Mouse (Mus musculus) midbrain, embryonic 15.5 days (tissue): ENCODE data around the gene Adgrg1. TPM values are rescaled to one million over a fixed set of nuclear protein-coding genes. Genes with fewer than 3 reads are reported as not detected.

ENCODE experiments used
- ATAC-seq: fragments of 200-750 bp; cut with Nextera tagmentation; replicated peaks from 2 replicates; pipeline ENCODE4 v1.8.0; 2017; ENCODE audit warnings: moderate TSS enrichment
- H3K27ac ChIP-seq: fragments of 300-500 bp; sonication (generic); 2 replicates; pipeline ENCODE4 v1.5.1; 2015; ENCODE audit warnings: mild to moderate bottlenecking, inconsistent platforms
- H3K27me3 ChIP-seq: fragments of 300-500 bp; sonication (generic); replicated peaks from 2 replicates; pipeline ENCODE4 v1.6.1; 2015; ENCODE audit warnings: inconsistent platforms
- H3K36me3 ChIP-seq: fragments of 300-500 bp; sonication (generic); replicated peaks from 2 replicates; pipeline ENCODE4 v1.6.1; 2015; ENCODE audit warnings: inconsistent platforms
- H3K4me1 ChIP-seq: fragments of 300-500 bp; sonication (generic); 2 replicates; pipeline ENCODE4 v1.6.1; 2015; ENCODE audit warnings: inconsistent platforms
- H3K4me2 ChIP-seq: fragments of 300-500 bp; sonication (generic); 2 replicates; pipeline ENCODE4 v1.6.1; 2015; ENCODE audit warnings: inconsistent platforms, mild to moderate bottlenecking, moderate library complexity
- H3K4me3 ChIP-seq: fragments of 300-500 bp; sonication (generic); 2 replicates; pipeline ENCODE4 v1.5.1; 2015; ENCODE audit warnings: mild to moderate bottlenecking, inconsistent platforms
- H3K9ac ChIP-seq: fragments of 300-500 bp; sonication (generic); 2 replicates; pipeline ENCODE4 v1.6.1; 2015; ENCODE audit warnings: mild to moderate bottlenecking, inconsistent platforms
- H3K9me3 ChIP-seq: fragments of 300-500 bp; sonication (generic); 2 replicates; pipeline ENCODE4 v1.6.1; 2016; ENCODE audit warnings: inconsistent platforms
- WGBS: fragments of 180-500 bp; shearing (Covaris S2); methylation state at CpG from one replicate; pipeline ENCODE4 v1.1.7; 2015; ENCODE audit warnings: mixed read lengths; 5-methylcytosine and 5-hydroxymethylcytosine counted together
- polyA plus RNA-seq: library from polyadenylated mRNA; unstranded; fragments of >200 nt; fragmentation: Nextera tagmentation; extraction: Ambion mirVana; gene quantifications from 2 replicates; pipeline ENCODE4 v1.2.1, GENCODE M21; 2015

Gene Adgrg1
- polyA plus RNA-seq, 1 experiment from 2014 or later = 147 TPM

DNA sequence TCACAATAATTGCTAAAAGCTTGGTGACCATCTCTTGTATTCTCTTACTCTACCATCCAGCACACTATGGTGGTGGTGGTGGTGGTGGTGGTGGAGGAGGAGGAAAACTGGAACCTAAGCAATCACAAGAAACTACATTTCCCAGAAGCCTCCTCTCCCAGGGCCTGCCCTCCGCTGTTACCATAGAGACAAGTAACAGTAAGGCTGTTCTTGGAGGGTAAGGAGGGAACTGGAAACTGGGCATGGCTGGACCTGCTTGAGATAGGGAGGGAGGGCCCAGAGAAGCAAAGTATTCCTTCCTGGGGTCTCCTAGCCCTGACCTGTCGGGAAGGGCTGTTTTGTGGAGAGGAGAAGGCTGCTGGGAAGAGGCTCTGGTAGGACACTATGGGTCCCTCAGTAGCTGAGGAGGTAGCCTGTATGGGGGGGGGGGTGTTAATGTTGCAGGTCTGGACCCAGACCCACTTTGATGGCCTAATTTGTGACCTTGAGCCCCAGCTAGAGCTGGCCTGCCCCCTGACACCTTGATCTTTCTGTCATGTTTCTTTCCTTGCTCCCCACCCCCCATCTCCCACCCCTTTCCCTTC lies 80.5 kb downstream of the Adgrg1 start, which contains the start of gene Drc7:
TSS of gene Drc7 (plus strand) at position 177 of the 584 bp plus-strand sequence.
- Histone ChIP-seq H3K4me3 (no peak within 1 kb of the TSS), H3K4me1 (no peaks in the 10 kb centered on the region), H3K27me3 (no peaks in the 10 kb centered on the region), H3K27ac (no peak within 1 kb of the TSS), H3K9me3 (no peaks in the 10 kb centered on the region), H3K36me3 (no peaks in the 10 kb centered on the region), H3K4me2 (peak within 1 kb of the TSS; percentile 5; the same call in 1 of the 2 replicates), H3K9ac (no peak within 1 kb of the TSS)
- peak; percentile 90 for ATAC-seq
- 19% methylated on average over 2 of the region's 2 CpGs for WGBS

DNA sequence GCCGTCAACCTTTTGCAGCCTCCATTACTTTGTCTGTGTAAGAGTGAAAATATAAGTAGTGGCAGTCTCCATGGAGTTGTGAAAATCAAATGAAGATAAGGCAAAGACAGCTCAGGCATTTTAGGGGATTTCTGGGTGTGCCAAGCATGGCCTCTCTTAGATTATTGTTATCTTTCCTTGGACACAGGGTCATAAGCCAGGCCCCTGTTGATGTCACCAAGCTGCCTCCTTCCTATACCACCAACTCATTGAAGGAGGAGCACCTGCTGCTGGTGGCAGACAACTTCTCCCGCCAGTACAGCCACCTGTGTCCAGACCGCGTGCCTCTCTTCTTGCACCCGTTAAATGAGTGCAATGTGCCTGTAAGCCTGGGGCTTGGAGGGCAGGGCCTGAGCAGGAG lies 81.9 kb downstream of the Adgrg1 start:
- Histone ChIP-seq H3K9ac (no peak overlapping the region), H3K27ac (no peak overlapping the region), H3K27me3 (no peaks in the 10 kb centered on the region), H3K36me3 (no peaks in the 10 kb centered on the region), H3K4me1 (no peaks in the 10 kb centered on the region), H3K4me3 (no peak overlapping the region), H3K9me3 (no peaks in the 10 kb centered on the region), H3K4me2 (no peak overlapping the region)
- ATAC-seq = no peak
- WGBS = 80% methylated on average over 5 of the region's 5 CpGs

DNA sequence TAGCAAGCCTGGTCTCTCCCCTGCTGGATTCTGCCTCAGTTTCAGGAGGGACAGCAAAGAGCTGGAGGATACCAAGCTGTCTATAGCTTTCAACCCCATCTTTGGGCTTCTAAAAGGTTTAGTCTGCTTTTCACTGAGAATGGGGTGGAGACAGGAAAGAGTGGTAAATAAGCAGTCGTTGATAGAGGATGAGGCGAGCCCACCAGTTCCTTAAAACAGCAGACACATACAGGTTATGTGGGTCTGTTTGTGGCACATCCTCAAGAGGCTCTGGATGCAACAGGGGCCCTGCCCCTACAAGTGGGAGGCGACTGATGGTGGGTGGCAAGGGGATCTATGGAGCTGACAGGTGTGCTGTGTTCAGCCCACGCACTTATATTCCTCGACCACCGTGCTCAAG lies 84.1 kb downstream of the Adgrg1 start:
- Histone ChIP-seq H3K4me3 (no peak overlapping the region), H3K36me3 (no peaks in the 10 kb centered on the region), H3K9ac (no peak overlapping the region), H3K4me2 (no peak overlapping the region), H3K27me3 (no peaks in the 10 kb centered on the region), H3K27ac (no peak overlapping the region), H3K4me1 (no peaks in the 10 kb centered on the region), H3K9me3 (no peaks in the 10 kb centered on the region)
- 87% methylated on average over 6 of the region's 6 CpGs for WGBS
- no peak for ATAC-seq

DNA sequence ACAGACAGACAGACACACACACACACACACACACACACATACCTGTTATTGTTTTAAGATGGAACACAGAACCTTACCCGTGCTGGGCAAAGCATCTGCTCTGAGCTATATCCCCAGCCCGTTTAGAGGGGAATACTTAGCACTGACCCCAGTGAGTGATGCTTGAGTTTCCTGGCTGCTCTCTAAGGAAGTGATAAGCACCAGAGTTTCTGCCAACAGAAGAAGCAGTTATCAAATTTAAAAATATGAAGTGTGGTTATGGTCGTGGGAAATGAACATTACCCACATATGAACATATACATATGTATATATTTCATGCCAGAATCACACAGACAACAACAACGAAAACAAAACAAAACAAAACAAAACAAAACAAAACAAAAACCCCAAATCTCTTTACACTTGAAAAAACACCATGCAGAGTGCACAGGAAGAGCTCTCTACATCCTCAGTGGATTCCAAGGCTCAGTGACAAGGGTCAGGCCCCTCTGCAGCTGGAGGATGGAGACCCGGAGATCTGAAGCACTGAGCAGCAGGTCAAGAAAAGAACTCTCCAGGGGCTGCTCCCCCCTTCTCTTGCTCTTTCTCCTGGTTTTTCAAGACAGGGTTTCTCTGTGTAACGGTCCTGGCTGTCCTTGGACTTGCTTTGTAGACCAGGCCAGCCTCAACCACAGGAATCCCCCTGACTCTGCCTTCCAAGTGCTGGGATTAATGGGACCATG lies 85.4 kb downstream of the Adgrg1 start:
- no peak overlapping the region for H3K4me2 ChIP-seq
- no peak overlapping the region for H3K9ac ChIP-seq
- no peaks in the 10 kb centered on the region for H3K36me3 ChIP-seq
- no peak overlapping the region for H3K27ac ChIP-seq
- ATAC-seq = no peak
- 76% methylated on average over 6 of the region's 6 CpGs for WGBS
- no peaks in the 10 kb centered on the region for H3K9me3 ChIP-seq
- H3K4me3 ChIP-seq = no peak overlapping the region
- H3K4me1 ChIP-seq = no peaks in the 10 kb centered on the region
- no peaks in the 10 kb centered on the region for H3K27me3 ChIP-seq

Other genes starting within 250 kb of the Adgrg1 start
- 0.14 TPM in 1 of 2 replicates, not detected in the other for gene Ccl22, start 229.2 kb upstream of the Adgrg1 start, polyA plus RNA-seq
- 34.2 and 41.3 TPM in 2 replicates for gene Cx3cl1, start 202.7 kb upstream of the Adgrg1 start, polyA plus RNA-seq
- 0.50 and 0.74 TPM in 2 replicates for gene Ccl17, start 164.3 kb upstream of the Adgrg1 start, polyA plus RNA-seq
- 56.8 and 58.3 TPM in 2 replicates for gene Coq9, start 136.4 kb upstream of the Adgrg1 start, polyA plus RNA-seq
- 211 and 217 TPM in 2 replicates for gene Ciapin1, start 136.4 kb upstream of the Adgrg1 start, polyA plus RNA-seq
- gene Polr2c, start 117.3 kb upstream of the Adgrg1 start, polyA plus RNA-seq = 117 and 122 TPM in 2 replicates
- gene Dok4, start 98.4 kb upstream of the Adgrg1 start, polyA plus RNA-seq = 92.9 and 99.7 TPM in 2 replicates
- gene Ccdc102a, start 56.7 kb upstream of the Adgrg1 start, polyA plus RNA-seq = 4.9 and 6.0 TPM in 2 replicates
- 0.05 TPM in 1 of 2 replicates, not detected in the other for gene Adgrg5, start 51.1 kb upstream of the Adgrg1 start, polyA plus RNA-seq
- gene Adgrg3, start 42.9 kb downstream of the Adgrg1 start, polyA plus RNA-seq = 0.88 and 1.3 TPM in 2 replicates
- gene Drc7, start 80.4 kb downstream of the Adgrg1 start, polyA plus RNA-seq = 1.5 and 1.9 TPM in 2 replicates
- 49.5 and 49.8 TPM in 2 replicates for gene Katnb1, start 106.4 kb downstream of the Adgrg1 start, polyA plus RNA-seq
- 29.8 and 33.9 TPM in 2 replicates for gene Kifc3, start 228.1 kb downstream of the Adgrg1 start, polyA plus RNA-seq